Mouse (Mus musculus) kidney, adult 11 months (tissue): Measurements from ENCODE around the gene Wfdc15a.

Experiments
- DNase-seq: peaks from one replicate; pipeline ENCODE4 v3.0.0; 2022

The Wfdc15a gene

GRCm38 (mm10) chr2:164175850-164176249, 24.1 kb downstream of the Wfdc15a start:
- DNase-seq: no peak

- DNase-seq: no peak
Measured at GRCm38 (mm10) chr2:164174649-164175395, 25.1 kb downstream of the Wfdc15a start.

- no peak for DNase-seq
Measured at GRCm38 (mm10) chr2:164173394-164173793, 26.5 kb downstream of the Wfdc15a start.

- no peak for DNase-seq
Measured at GRCm38 (mm10) chr2:164170902-164171301, 29.0 kb downstream of the Wfdc15a start, which contains the start of gene Kcns1. Gene Kcns1 (minus strand): TSS chr2:164171113.

- no peak for DNase-seq
Measured at GRCm38 (mm10) chr2:164170326-164170725, 29.6 kb downstream of the Wfdc15a start.

GRCm38 (mm10) chr2:164168571-164168946, 31.4 kb downstream of the Wfdc15a start:
- no peak for DNase-seq

- no peak for DNase-seq
Measured at GRCm38 (mm10) chr2:164167752-164168570, 32.0 kb downstream of the Wfdc15a start.

- DNase-seq: no peak
Measured at GRCm38 (mm10) chr2:164164941-164165340, 35.0 kb downstream of the Wfdc15a start.

GRCm38 (mm10) chr2:164161515-164162055, 38.3 kb downstream of the Wfdc15a start:
- DNase-seq: no peak

- DNase-seq: no peak
Measured at GRCm38 (mm10) chr2:164158838-164159237, 41.1 kb downstream of the Wfdc15a start.

- DNase-seq: no peak
Measured at GRCm38 (mm10) chr2:164156158-164156557, 43.8 kb downstream of the Wfdc15a start.

GRCm38 (mm10) chr2:164154007-164154406, 45.9 kb downstream of the Wfdc15a start:
- DNase-seq: no peak

GRCm38 (mm10) chr2:164152341-164152740, 47.6 kb downstream of the Wfdc15a start:
- no peak for DNase-seq

- DNase-seq: no peak
Measured at GRCm38 (mm10) chr2:164150086-164150760, 49.7 kb downstream of the Wfdc15a start.
